Mouse (Mus musculus) myocyte (in vitro differentiated cells): ENCODE measurements at regions not wholly inside any gene's neighbourhood (a gene's known extent, or its start where the extent isn't known, plus 50 kb on each side); places are given as distances from the start of the nearest gene placed in this dataset.

ENCODE experiments used
- H3K27me3 ChIP-seq: one replicate; pipeline ENCODE4 v1.6.1; 2011; ENCODE audit not compliant: control insufficient read depth, insufficient read depth, insufficient read length
- H3K36me3 ChIP-seq: one replicate; pipeline ENCODE4 v1.6.1; 2011; ENCODE audit not compliant: control insufficient read depth, insufficient read depth
- H3K4me2 ChIP-seq: one replicate; pipeline ENCODE4 v1.6.1; 2011; ENCODE audit warnings: low read depth, control low read depth
- H3K4me3 ChIP-seq: one replicate; pipeline ENCODE4 v1.5.1; 2011; ENCODE audit warnings: mild to moderate bottlenecking, control low read depth, moderate library complexity
- H3K79me2 ChIP-seq: one replicate; pipeline ENCODE4 v1.6.1; 2011; ENCODE audit not compliant: control insufficient read depth, insufficient read depth
- H3ac ChIP-seq: one replicate; pipeline ENCODE4 v1.6.1; 2011; ENCODE audit not compliant: control insufficient read depth, insufficient read length
- CEBPB ChIP-seq: IDR thresholded peaks from 2 replicates; pipeline ENCODE4 v1.6.1; 2011; ENCODE audit warnings: mild to moderate bottlenecking, moderate library complexity; ENCODE audit not compliant: poor library complexity, insufficient read depth, severe bottlenecking
- E2F4 ChIP-seq: IDR thresholded peaks from one replicate; pipeline ENCODE4 v1.6.1; 2011; ENCODE audit warnings: mild to moderate bottlenecking, control low read depth, moderate library complexity; ENCODE audit not compliant: insufficient read depth
- MAX ChIP-seq: IDR thresholded peaks from one replicate; pipeline ENCODE4 v1.6.1; 2011; ENCODE audit warnings: low read depth, mild to moderate bottlenecking, control low read depth
- MYOD1 ChIP-seq, 3 experiments: IDR thresholded peaks; one replicate each; pipeline ENCODE4 v1.6.1; 2011; ENCODE audit warnings: control low read depth in 2 of 3, low read depth in 2 of 3, mild to moderate bottlenecking in 2 of 3, moderate library complexity in 1 of 3; ENCODE audit not compliant: insufficient read length in 2 of 3, control insufficient read depth in 1 of 3
- MYOG ChIP-seq, 3 experiments: IDR thresholded peaks; one replicate each; pipeline ENCODE4 v1.6.1; 2011; ENCODE audit warnings: control low read depth in 2 of 3, low read depth in 2 of 3, mild to moderate bottlenecking in 2 of 3; ENCODE audit not compliant: insufficient read length in 2 of 3, control insufficient read depth in 1 of 3, insufficient read depth in 1 of 3
- POLR2A ChIP-seq: IDR thresholded peaks from one replicate; pipeline ENCODE4 v1.6.1; 2011; ENCODE audit warnings: low read depth, mild to moderate bottlenecking, control low read depth, moderate library complexity; ENCODE audit not compliant: insufficient read length
- POLR2AphosphoS2 ChIP-seq: IDR thresholded peaks from one replicate; pipeline ENCODE4 v1.6.1; 2011; ENCODE audit warnings: low read depth, control low read depth; ENCODE audit not compliant: insufficient read length
- REST ChIP-seq: IDR thresholded peaks from one replicate; pipeline ENCODE4 v1.6.1; 2011; ENCODE audit warnings: mild to moderate bottlenecking, control low read depth, moderate library complexity; ENCODE audit not compliant: insufficient read depth, insufficient read length
- SRF ChIP-seq: IDR thresholded peaks from one replicate; pipeline ENCODE4 v1.6.1; 2011; ENCODE audit warnings: low read depth; ENCODE audit not compliant: control insufficient read depth, insufficient read length
- TCF12 ChIP-seq: IDR thresholded peaks from one replicate; pipeline ENCODE4 v1.6.1; 2011; ENCODE audit warnings: mild to moderate bottlenecking, control low read depth; ENCODE audit not compliant: poor library complexity, insufficient read depth, severe bottlenecking
- TCF3 ChIP-seq: IDR thresholded peaks from one replicate; pipeline ENCODE4 v1.6.1; 2011; ENCODE audit warnings: low read depth, control low read depth; ENCODE audit not compliant: insufficient read length
- USF1 ChIP-seq: IDR thresholded peaks from one replicate; pipeline ENCODE4 v1.6.1; 2011; ENCODE audit warnings: low read depth, mild to moderate bottlenecking, control low read depth, moderate library complexity

DNA sequence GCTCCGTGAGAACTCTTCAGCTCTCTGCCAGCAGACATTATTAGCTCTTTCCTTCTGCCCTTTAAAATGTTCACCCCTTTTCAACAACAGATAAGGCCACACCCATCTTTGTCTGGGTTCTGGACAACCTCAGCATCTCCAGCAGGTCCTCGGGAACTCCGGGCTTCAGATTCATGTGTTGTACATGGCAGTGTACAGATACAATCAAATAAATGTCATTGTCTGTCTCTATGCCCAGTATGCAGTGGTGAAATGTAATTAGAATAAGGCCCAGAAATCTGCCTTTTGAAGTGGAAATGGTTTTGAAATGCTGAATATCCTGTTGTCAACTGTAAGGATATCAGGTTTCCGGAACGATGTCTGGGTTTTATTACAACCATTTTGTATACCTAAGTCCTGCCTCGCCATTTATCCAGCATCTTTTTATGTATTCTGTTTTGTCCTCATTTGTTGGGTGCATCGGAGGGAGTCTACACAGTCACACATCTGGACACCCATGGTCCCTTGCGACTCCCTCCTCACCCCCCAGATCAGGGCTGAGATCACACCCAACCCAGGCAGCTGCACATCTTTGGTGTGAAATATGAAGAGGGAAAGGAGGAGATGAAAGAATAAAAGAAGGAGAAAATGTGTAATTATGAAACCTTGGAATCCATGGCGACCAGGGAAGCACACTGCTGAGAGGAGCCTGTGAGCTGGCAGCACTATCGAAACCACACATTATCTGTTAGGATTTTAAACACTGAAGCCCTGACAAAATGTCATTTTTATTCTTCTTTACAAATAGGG is 94.4 kb downstream of the Sox11 start:
- Histone ChIP-seq H3K27me3 (no peaks in the 10 kb centered on the region), H3K4me2 (no peak overlapping the region), H3K4me3 (no peak overlapping the region), H3K79me2 (no peaks in the 10 kb centered on the region), H3K36me3 (no peaks in the 10 kb centered on the region), H3ac (no peak overlapping the region)
- TF ChIP-seq POLR2A (no peak), TCF12 (no peak), CEBPB (no peak), SRF (no peak)

DNA sequence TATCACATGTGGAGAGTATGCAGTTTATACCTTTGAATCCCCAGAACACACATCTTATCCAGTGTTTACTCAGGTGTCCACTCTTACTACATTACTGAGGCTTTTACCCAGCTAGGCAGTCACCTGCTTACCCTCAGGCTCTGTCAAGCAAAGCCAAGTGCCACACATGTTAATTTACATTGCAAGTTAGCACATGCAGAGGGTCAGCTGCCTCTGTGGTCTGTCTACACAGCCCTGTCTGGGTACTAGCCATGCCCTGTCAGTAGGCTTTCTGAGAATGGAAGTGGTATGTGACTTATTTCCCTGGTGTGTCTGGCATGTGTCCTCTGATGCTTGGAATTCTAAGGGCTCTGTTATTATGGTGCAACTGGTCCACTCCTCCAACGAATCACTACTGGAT is 106.6 kb downstream of the Sox11 start:
- Histone ChIP-seq H3K27me3 (no peaks in the 10 kb centered on the region), H3ac (no peak overlapping the region), H3K79me2 (no peaks in the 10 kb centered on the region), H3K36me3 (no peaks in the 10 kb centered on the region), H3K4me3 (no peak overlapping the region), H3K4me2 (no peak overlapping the region)
- TF ChIP-seq CEBPB (no peak), MYOG (IDR thresholded peaks at IDR 0.05; ENCODE audit: control insufficient read depth in 1 of 3, insufficient read depth in 1 of 3, insufficient read length in 2 of 3, low read depth in 2 of 3) (peak in 1 of 3 experiments; percentile 81), TCF3 (peak; percentile 38), MYOD1 (IDR thresholded peaks at IDR 0.05; ENCODE audit: control insufficient read depth in 1 of 3, insufficient read length in 2 of 3, low read depth in 2 of 3) (peak in 1 of 3 experiments; percentile 51)

DNA sequence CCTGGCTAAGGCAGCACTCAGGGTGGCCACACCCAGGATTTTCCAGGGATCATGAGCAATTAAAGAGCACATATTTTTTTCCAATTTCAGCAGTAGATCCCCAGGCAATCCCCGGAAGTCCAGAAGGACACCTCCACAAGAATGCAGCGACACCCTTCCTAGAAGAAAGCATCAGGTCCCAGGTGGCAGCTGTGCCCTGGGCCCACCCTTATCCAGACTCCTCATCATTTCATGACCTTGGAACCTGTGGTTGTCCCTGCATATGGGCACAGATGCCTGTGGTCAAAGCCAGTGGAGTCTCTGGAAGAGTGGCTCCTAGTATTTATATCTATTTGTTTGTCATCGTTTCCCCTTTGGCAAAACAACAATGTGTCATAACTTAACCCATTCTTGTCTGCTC is 120.8 kb downstream of the Sox11 start:
- no peaks in the 10 kb centered on the region for H3K79me2 ChIP-seq
- H3K36me3 ChIP-seq = no peaks in the 10 kb centered on the region
- TF ChIP-seq REST (no peak), TCF12 (peak; percentile 34), TCF3 (peak; percentile 21), USF1 (no peak), CEBPB (no peak), SRF (no peak), MAX (no peak), POLR2A (no peak), POLR2AphosphoS2 (no peak), MYOG (IDR thresholded peaks at IDR 0.05; ENCODE audit: control insufficient read depth in 1 of 3, insufficient read depth in 1 of 3, insufficient read length in 2 of 3, low read depth in 2 of 3) (peak in 1 of 3 experiments; percentile 87), MYOD1 (IDR thresholded peaks at IDR 0.05; ENCODE audit: control insufficient read depth in 1 of 3, insufficient read length in 2 of 3, low read depth in 2 of 3) (peak in 1 of 3 experiments; percentile 67), E2F4 (no peak)
- H3K4me2 ChIP-seq = no peak overlapping the region
- H3K4me3 ChIP-seq = no peak overlapping the region
- H3ac ChIP-seq = no peak overlapping the region
- no peaks in the 10 kb centered on the region for H3K27me3 ChIP-seq

DNA sequence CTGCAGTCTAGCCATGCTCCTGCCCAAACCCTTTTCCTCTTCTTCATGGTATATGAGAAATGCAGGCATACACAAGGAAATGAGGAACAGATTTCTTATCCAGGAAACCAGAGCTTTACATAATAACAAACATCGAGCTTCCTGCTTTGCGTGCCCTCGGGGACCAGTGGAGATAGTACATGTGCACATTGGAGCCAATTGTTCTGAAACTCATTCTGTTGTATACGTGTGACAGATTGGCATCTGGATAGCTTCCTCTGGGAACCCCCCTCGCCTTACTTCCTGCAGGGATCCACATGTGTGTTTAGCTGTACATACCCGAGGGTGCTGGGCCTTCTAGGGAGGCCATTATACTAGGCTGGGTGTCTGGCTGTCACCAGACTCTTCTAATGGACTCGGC is 141.2 kb downstream of the Sox11 start:
- Histone ChIP-seq H3K4me2 (no peak overlapping the region), H3ac (no peak overlapping the region), H3K79me2 (no peaks in the 10 kb centered on the region), H3K4me3 (no peak overlapping the region), H3K27me3 (no peaks in the 10 kb centered on the region), H3K36me3 (no peaks in the 10 kb centered on the region)
- TF ChIP-seq TCF3 (no peak), MYOG (IDR thresholded peaks at IDR 0.05; ENCODE audit: control insufficient read depth in 1 of 3, insufficient read depth in 1 of 3, insufficient read length in 2 of 3, low read depth in 2 of 3) (no peak), TCF12 (no peak), POLR2A (no peak), MYOD1 (IDR thresholded peaks at IDR 0.05; ENCODE audit: control insufficient read depth in 1 of 3, insufficient read length in 2 of 3, low read depth in 2 of 3) (no peak), CEBPB (no peak), MAX (no peak), E2F4 (no peak), SRF (no peak), POLR2AphosphoS2 (no peak), REST (no peak), USF1 (no peak)

DNA sequence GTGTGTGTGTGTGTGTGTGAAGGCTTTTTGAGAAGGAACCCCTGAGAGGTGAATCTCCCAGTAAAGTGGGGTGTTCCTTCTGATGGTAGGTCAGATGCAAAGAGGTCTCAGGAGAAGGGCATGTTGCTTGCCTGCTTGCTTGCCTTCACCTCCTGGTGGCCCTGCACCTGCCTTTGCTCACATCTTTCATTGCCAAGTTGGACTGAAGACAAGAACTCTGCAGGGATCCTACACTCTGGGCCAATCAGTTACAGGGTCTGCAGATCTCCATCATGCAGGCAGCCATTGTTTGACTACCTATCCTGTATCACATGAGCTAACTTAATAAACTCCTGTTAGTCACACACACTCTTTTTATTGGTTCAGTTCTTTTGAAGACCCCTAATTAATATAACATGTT is 148.4 kb downstream of the Sox11 start:
- Histone ChIP-seq H3K4me2 (no peak overlapping the region), H3K79me2 (no peaks in the 10 kb centered on the region), H3ac (no peak overlapping the region), H3K27me3 (no peaks in the 10 kb centered on the region), H3K4me3 (no peak overlapping the region), H3K36me3 (no peaks in the 10 kb centered on the region)
- no peak for TF ChIP-seq SRF
- no peak for TF ChIP-seq MYOG (IDR thresholded peaks at IDR 0.05; ENCODE audit: control insufficient read depth in 1 of 3, insufficient read depth in 1 of 3, insufficient read length in 2 of 3, low read depth in 2 of 3)
- TF ChIP-seq USF1 = no peak
- no peak for TF ChIP-seq POLR2AphosphoS2
- TF ChIP-seq TCF3 = no peak
- TF ChIP-seq E2F4 = no peak
- TF ChIP-seq MYOD1 (IDR thresholded peaks at IDR 0.05; ENCODE audit: control insufficient read depth in 1 of 3, insufficient read length in 2 of 3, low read depth in 2 of 3) = no peak
- no peak for TF ChIP-seq TCF12
- no peak for TF ChIP-seq POLR2A
- TF ChIP-seq REST = no peak
- TF ChIP-seq MAX = no peak
